In genomic region chr11:104558065-104558464, GRCm38 (mm10) we compare ENCODE assay signal across 11 mouse cellular contexts.
"Had no signal": no experiment of that assay in that cellular context is flagged by ENCODE, and none has a peak within 500 bp of the region (broad histone marks: within the 10 kb centered on the region; RNA-seq: fewer than 3 reads in every experiment).

No protein-coding gene starts in this region.

- ATAC-seq: midbrain, embryonic 16.5 days had no signal

- H3K4me3 ChIP-seq: limb, embryonic 13.5 days; midbrain, embryonic 12.5 days; stomach, embryonic 15.5 days had no signal

- DNase-seq: kidney, postnatal 14 days; layer of hippocampus, postnatal 36 days; left cerebral cortex, postnatal 4 days; lung, adult 18-20 months; right cerebral cortex, postnatal 14 days; thymus, postnatal 36 days had no signal

- H3K36me3 ChIP-seq: limb, embryonic 13.5 days; midbrain, embryonic 12.5 days; stomach, embryonic 15.5 days had no signal

- H3K4me2 ChIP-seq: limb, embryonic 13.5 days; midbrain, embryonic 12.5 days; stomach, embryonic 15.5 days had no signal

- H3K27ac ChIP-seq: limb, embryonic 13.5 days; liver, embryonic 14.5 days; midbrain, embryonic 12.5 days; stomach, embryonic 15.5 days had no signal

- H3K4me1 ChIP-seq: limb, embryonic 13.5 days; midbrain, embryonic 12.5 days; stomach, embryonic 15.5 days had no signal

- H3K9me3 ChIP-seq: limb, embryonic 13.5 days; midbrain, embryonic 12.5 days; stomach, embryonic 15.5 days had no signal

- H3K27me3 ChIP-seq: limb, embryonic 13.5 days; stomach, embryonic 15.5 days had no signal

- H3K9ac ChIP-seq: limb, embryonic 13.5 days; liver, embryonic 14.5 days; midbrain, embryonic 12.5 days; stomach, embryonic 15.5 days had no signal
